Mouse (Mus musculus): ENCODE data around the gene Pde6c. TPM values are rescaled to one million over a fixed set of nuclear protein-coding genes. Genes with fewer than 3 reads are reported as not detected.

Pde6c gene
- polyA plus RNA-seq (2015; fragmentation: Nextera tagmentation; extraction: Ambion mirVana): not detected in 2 replicates

DNA sequence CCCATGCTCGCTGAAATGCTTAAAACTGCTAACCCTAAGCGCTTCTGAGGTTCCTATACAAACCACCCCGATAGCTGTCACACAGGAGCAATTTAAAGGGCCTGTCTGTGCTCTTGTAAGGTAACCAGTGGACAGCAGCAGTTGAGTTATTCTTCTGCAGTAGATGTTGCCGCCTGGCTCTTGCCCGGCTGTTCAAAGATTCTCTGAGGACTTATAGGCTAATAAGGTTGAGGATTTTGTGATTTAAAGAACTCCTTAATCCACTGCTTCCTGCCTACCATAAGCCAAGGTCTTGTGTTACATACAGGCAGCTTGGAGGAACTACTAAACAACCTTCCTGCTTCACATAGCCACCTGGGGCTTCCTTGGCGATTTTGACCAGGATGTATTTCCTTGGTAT, at the start of gene Pde6c:
Gene Pde6c, plus strand, starts transcription at position 301 of the 400 bp plus-strand sequence.

DNA sequence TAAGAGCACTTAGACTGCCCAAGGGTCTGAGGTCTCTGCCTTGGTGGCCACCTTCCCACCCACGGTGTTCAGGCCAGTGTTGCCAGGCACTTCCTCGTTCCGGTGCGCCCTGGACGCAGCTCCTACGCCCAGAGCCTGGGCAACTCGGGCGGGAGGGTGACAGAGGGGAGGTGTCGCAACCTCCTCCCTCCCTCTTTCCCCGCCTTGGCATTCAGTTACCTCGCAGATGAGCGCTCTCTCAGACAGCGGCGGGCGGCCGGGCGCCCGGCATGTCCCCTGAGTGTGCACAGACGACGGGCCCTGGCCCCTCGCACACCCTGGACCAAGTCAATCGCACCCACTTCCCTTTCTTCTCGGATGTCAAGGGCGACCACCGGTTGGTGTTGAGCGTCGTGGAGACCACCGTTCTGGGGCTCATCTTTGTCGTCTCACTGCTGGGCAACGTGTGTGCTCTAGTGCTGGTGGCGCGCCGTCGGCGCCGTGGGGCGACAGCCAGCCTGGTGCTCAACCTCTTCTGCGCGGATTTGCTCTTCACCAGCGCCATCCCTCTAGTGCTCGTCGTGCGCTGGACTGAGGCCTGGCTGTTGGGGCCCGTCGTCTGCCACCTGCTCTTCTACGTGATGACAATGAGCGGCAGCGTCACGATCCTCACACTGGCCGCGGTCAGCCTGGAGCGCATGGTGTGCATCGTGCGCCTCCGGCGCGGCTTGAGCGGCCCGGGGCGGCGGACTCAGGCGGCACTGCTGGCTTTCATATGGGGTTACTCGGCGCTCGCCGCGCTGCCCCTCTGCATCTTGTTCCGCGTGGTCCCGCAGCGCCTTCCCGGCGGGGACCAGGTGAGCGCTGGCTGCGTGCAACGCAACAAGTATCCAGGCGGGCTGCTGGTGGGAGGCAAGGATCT, 35.5 kb upstream of the Pde6c start, which contains the start of gene Ffar4:
Gene Ffar4, plus strand, starts transcription at position 214 of the 901 bp plus-strand sequence.

DNA sequence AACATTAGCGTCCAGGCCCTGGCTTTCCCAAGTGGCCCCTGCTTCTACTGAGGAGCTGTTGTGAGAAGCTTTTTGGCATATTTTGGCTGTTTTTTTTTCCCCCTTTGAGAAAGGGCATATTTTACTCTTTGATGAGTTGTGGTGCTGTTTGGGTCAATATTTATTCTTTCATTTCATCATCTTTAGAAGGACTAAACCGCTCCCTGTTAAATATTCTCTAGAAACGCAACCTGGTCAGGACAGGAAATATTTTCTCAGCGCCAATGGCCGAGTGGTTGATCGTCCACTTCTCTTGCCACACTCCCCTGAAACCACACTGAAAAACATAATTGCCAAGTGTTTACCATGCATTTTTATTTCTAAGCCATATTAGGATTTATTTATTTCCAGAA, 7.4 kb upstream of the Pde6c start, which contains the start of gene Rbp4:
Gene Rbp4, minus strand, starts transcription at position 63 of the 392 bp plus-strand sequence.

DNA sequence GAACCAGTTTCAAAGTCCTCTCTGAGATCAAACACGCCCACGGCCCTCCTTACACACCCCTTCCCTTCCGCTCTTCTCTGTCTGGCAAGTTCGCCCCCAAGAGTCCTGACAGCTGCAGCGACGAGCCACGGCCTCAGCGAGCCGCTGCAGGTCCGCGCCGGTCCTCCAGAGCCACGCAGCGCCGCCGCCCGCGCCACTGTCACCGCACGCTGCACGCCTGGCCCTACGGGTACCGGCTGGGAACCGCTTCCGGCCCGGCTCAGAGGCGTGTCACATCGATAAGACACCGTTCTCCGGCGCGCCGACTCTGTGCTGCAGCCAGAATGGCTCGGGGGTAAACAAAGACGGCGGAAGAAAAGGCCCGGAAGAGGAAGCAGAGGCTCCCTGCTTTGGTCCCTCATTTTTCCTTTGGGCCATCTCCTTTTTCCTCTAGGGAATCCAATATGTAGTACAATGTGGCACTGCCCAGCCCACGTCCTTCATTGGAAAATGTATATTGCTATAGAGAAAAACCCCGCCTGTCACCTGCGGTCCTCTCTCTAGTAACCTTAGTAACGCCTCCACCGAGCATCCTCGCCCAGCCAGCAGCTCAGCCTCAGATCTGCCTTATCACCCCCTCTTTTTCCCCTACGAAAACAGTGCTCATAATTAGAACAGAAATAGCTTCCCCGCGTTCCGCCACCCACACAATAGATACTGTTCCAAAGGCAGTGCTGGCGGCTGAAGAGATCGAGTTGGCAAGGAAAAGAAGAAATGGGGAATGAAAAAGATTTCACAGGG, 91.5 kb downstream of the Pde6c start, which contains the start of gene Fra10ac1:
Gene Fra10ac1, minus strand, starts transcription at position 252 of the 780 bp plus-strand sequence.

Other genes with a start within 250 kb of the Pde6c start
- 1.5 and 2.3 TPM in 2 replicates for gene Myof, start 89.2 kb upstream of the Pde6c start, polyA plus RNA-seq (2015; fragmentation: Nextera tagmentation; extraction: Ambion mirVana)
- 2.1 and 2.8 TPM in 2 replicates for gene Cep55, start 77.8 kb upstream of the Pde6c start, polyA plus RNA-seq (2015; fragmentation: Nextera tagmentation; extraction: Ambion mirVana)
- 0.43 and 0.53 TPM in 2 replicates for gene Ffar4, start 35.7 kb upstream of the Pde6c start, polyA plus RNA-seq (2015; fragmentation: Nextera tagmentation; extraction: Ambion mirVana)
- 15.1 and 29.3 TPM in 2 replicates for gene Rbp4, start 7.5 kb upstream of the Pde6c start, polyA plus RNA-seq (2015; fragmentation: Nextera tagmentation; extraction: Ambion mirVana)
- gene Fra10ac1, start 91.4 kb downstream of the Pde6c start, polyA plus RNA-seq (2015; fragmentation: Nextera tagmentation; extraction: Ambion mirVana): 27.6 and 29.2 TPM in 2 replicates
- gene Lgi1, start 131.8 kb downstream of the Pde6c start, polyA plus RNA-seq (2015; fragmentation: Nextera tagmentation; extraction: Ambion mirVana): 25.0 and 26.6 TPM in 2 replicates